Mouse (Mus musculus): ENCODE results near the gene Dcbld1. TPM values are rescaled to one million over a fixed set of nuclear protein-coding genes. Genes with fewer than 3 reads are reported as not detected.

The Dcbld1 gene
- polyA plus RNA-seq, 1 experiment, result 2.0 TPM

GRCm38 (mm10) chr10:52217564-52217934 lies 15.9 kb upstream of the Dcbld1 start:
- Histone ChIP-seq H3K4me1 (ENCODE audit: control insufficient read depth, insufficient read depth, low read length) (no peaks in the 10 kb centered on the region), H3K36me3 (ENCODE audit: control insufficient read depth, insufficient read depth, low read length) (no peaks in the 10 kb centered on the region), H3K4me3 (ENCODE audit: control insufficient read depth, low read depth, low read length) (no peak overlapping the region), H3K27ac (ENCODE audit: control insufficient read depth, insufficient read depth, low read depth, low read length) (no peak overlapping the region), H3K27me3 (ENCODE audit: control insufficient read depth, insufficient read depth, low read length) (no peaks in the 10 kb centered on the region)
- TF ChIP-seq POLR2A (IDR thresholded peaks at IDR 0.05; ENCODE audit: control insufficient read depth, low read depth, low read length) (no peak), CTCF (IDR thresholded peaks at IDR 0.05; ENCODE audit: control insufficient read depth, insufficient read depth, insufficient replicate concordance, low read depth, low read length) (no peak)

DNA sequence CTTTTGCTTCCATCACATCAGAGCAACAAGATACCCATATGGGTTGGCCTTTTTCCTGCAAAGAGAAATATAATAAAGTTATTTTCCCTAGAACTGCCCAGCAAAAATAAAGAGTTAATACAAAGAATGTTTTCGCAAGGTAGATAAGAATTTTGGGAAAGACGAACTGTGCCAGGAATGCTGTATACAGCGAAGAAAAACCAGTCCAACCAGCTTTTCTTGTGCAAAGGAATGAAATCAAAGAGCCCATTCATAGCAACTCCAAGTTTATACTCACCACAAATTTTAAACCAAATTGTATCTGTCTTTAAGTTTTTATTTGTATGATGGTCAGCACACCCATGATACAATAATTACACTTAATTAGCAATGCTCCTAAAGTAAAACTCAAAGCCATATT lies 13.8 kb upstream of the Dcbld1 start:
- Histone ChIP-seq H3K27ac (ENCODE audit: control insufficient read depth, insufficient read depth, low read depth, low read length) (no peak overlapping the region), H3K4me3 (ENCODE audit: control insufficient read depth, low read depth, low read length) (no peak overlapping the region), H3K36me3 (ENCODE audit: control insufficient read depth, insufficient read depth, low read length) (no peaks in the 10 kb centered on the region), H3K4me1 (ENCODE audit: control insufficient read depth, insufficient read depth, low read length) (no peaks in the 10 kb centered on the region), H3K27me3 (ENCODE audit: control insufficient read depth, insufficient read depth, low read length) (no peaks in the 10 kb centered on the region)
- TF ChIP-seq POLR2A (IDR thresholded peaks at IDR 0.05; ENCODE audit: control insufficient read depth, low read depth, low read length), result no peak
- no peak for TF ChIP-seq CTCF (IDR thresholded peaks at IDR 0.05; ENCODE audit: control insufficient read depth, insufficient read depth, insufficient replicate concordance, low read depth, low read length)

GRCm38 (mm10) chr10:52232196-52233176 lies 933 bp upstream of the Dcbld1 start:
- TF ChIP-seq CTCF (IDR thresholded peaks at IDR 0.05; ENCODE audit: control insufficient read depth, insufficient read depth, insufficient replicate concordance, low read depth, low read length) (peak; percentile 34; the same call in 1 of the 2 replicates), POLR2A (IDR thresholded peaks at IDR 0.05; ENCODE audit: control insufficient read depth, low read depth, low read length) (no peak)
- no peak overlapping the region for H3K27ac ChIP-seq (ENCODE audit: control insufficient read depth, insufficient read depth, low read depth, low read length)
- H3K27me3 ChIP-seq (ENCODE audit: control insufficient read depth, insufficient read depth, low read length), result no peaks in the 10 kb centered on the region; the same call in 1 of the 2 replicates
- peak overlapping the region; percentile 43 for H3K4me3 ChIP-seq (ENCODE audit: control insufficient read depth, low read depth, low read length)
- H3K36me3 ChIP-seq (ENCODE audit: control insufficient read depth, insufficient read depth, low read length), result no peaks in the 10 kb centered on the region
- peaks cover 11% of the 10 kb centered on the region for H3K4me1 ChIP-seq (ENCODE audit: control insufficient read depth, insufficient read depth, low read length)

DNA sequence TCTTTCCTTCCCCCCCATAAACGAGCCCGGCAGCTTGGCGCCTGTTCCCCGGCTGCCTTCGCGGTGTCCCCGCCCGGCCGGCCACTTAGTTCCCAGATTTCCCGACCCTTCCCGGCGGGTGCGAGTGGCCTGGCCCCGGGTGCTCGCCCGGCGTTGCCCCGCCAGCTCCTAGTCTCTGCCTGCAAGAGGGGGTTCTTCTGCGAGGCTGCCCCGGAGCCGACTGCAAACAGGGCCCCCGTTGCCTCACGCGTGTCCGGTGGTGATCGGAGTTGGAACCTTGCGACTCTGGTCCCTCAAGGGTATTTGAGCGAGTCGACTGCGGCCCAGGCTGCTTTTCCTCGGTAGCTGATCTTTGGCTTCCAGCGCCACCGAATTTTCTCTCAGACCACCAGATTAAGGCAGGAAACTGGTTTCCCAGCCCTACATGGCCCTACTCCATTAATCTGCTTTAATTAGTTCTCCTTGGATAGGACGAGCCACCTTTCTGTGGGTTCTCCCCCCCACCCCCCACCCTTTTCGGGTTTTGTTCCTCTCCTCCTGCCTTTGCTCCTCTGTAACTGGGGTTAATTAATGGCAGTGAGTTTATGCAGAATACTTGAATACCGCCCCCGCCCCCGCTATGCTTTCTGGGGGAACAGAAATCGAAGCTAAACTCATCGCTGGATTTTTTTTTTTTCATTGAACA lies 692 bp downstream of the Dcbld1 start:
- TF ChIP-seq CTCF (IDR thresholded peaks at IDR 0.05; ENCODE audit: control insufficient read depth, insufficient read depth, insufficient replicate concordance, low read depth, low read length) (no peak), POLR2A (IDR thresholded peaks at IDR 0.05; ENCODE audit: control insufficient read depth, low read depth, low read length) (no peak; the same call in 1 of the 2 replicates)
- no peak overlapping the region for H3K27ac ChIP-seq (ENCODE audit: control insufficient read depth, insufficient read depth, low read depth, low read length)

GRCm38 (mm10) chr10:52234654-52234981 lies 1.2 kb downstream of the Dcbld1 start:
- H3K4me1 ChIP-seq (ENCODE audit: control insufficient read depth, insufficient read depth, low read length), result peaks cover 11% of the 10 kb centered on the region
- H3K36me3 ChIP-seq (ENCODE audit: control insufficient read depth, insufficient read depth, low read length), result no peaks in the 10 kb centered on the region
- no peaks in the 10 kb centered on the region; the same call in 1 of the 2 replicates for H3K27me3 ChIP-seq (ENCODE audit: control insufficient read depth, insufficient read depth, low read length)
- no peak for TF ChIP-seq POLR2A (IDR thresholded peaks at IDR 0.05; ENCODE audit: control insufficient read depth, low read depth, low read length)
- TF ChIP-seq CTCF (IDR thresholded peaks at IDR 0.05; ENCODE audit: control insufficient read depth, insufficient read depth, insufficient replicate concordance, low read depth, low read length), result no peak
- H3K27ac ChIP-seq (ENCODE audit: control insufficient read depth, insufficient read depth, low read depth, low read length), result no peak overlapping the region
- no peak overlapping the region for H3K4me3 ChIP-seq (ENCODE audit: control insufficient read depth, low read depth, low read length)

More for the DNA sequence above, 692 bp downstream of the Dcbld1 start:
- peak overlapping the region; percentile 84 for H3K4me3 ChIP-seq (ENCODE audit: control insufficient read depth, low read depth, low read length)
- peaks cover 11% of the 10 kb centered on the region for H3K4me1 ChIP-seq (ENCODE audit: control insufficient read depth, insufficient read depth, low read length)
- no peaks in the 10 kb centered on the region for H3K36me3 ChIP-seq (ENCODE audit: control insufficient read depth, insufficient read depth, low read length)
- H3K27me3 ChIP-seq (ENCODE audit: control insufficient read depth, insufficient read depth, low read length), result no peaks in the 10 kb centered on the region; the same call in 1 of the 2 replicates

GRCm38 (mm10) chr10:52235461-52235860 lies 2.0 kb downstream of the Dcbld1 start:
- no peak for TF ChIP-seq CTCF (IDR thresholded peaks at IDR 0.05; ENCODE audit: control insufficient read depth, insufficient read depth, insufficient replicate concordance, low read depth, low read length)
- TF ChIP-seq POLR2A (IDR thresholded peaks at IDR 0.05; ENCODE audit: control insufficient read depth, low read depth, low read length), result no peak
- Histone ChIP-seq H3K4me1 (ENCODE audit: control insufficient read depth, insufficient read depth, low read length) (peaks cover 11% of the 10 kb centered on the region), H3K36me3 (ENCODE audit: control insufficient read depth, insufficient read depth, low read length) (no peaks in the 10 kb centered on the region), H3K27ac (ENCODE audit: control insufficient read depth, insufficient read depth, low read depth, low read length) (no peak overlapping the region), H3K27me3 (ENCODE audit: control insufficient read depth, insufficient read depth, low read length) (no peaks in the 10 kb centered on the region; the same call in 1 of the 2 replicates), H3K4me3 (ENCODE audit: control insufficient read depth, low read depth, low read length) (no peak overlapping the region)

DNA sequence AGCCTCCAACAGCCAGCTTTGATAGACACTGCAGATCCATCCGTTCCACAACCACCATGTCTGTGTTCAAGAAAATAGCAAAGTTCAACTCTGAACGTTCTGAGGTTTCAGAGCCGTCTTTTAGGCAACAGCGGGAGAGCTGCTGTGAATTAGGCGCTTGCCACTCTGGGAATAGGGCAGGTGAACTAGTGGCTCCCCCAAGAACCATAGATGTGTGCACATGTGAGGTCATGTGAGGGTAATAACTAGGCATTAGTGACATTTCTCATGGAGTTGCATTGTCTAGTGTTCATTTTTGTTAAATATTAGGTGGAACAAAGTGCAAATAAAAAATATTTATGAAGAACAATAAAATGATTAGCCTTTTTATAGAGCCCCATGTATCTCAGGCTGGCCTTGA lies 8.6 kb downstream of the Dcbld1 start:
- Histone ChIP-seq H3K27ac (ENCODE audit: control insufficient read depth, insufficient read depth, low read depth, low read length) (no peak overlapping the region), H3K4me3 (ENCODE audit: control insufficient read depth, low read depth, low read length) (no peak overlapping the region), H3K27me3 (ENCODE audit: control insufficient read depth, insufficient read depth, low read length) (no peaks in the 10 kb centered on the region), H3K36me3 (ENCODE audit: control insufficient read depth, insufficient read depth, low read length) (no peaks in the 10 kb centered on the region), H3K4me1 (ENCODE audit: control insufficient read depth, insufficient read depth, low read length) (no peaks in the 10 kb centered on the region)
- TF ChIP-seq CTCF (IDR thresholded peaks at IDR 0.05; ENCODE audit: control insufficient read depth, insufficient read depth, insufficient replicate concordance, low read depth, low read length) (no peak), POLR2A (IDR thresholded peaks at IDR 0.05; ENCODE audit: control insufficient read depth, low read depth, low read length) (no peak)
